Mouse (Mus musculus) MEL-GATA-1-ER (cell line): ENCODE measurements around the gene Rec8.

Source experiments
- DNase-seq: peaks from one replicate; pipeline ENCODE4 v3.0.0-alpha.2; 2012; ENCODE audit warnings: low read depth; ENCODE audit errors: extremely low read depth

Rec8 gene

DNA sequence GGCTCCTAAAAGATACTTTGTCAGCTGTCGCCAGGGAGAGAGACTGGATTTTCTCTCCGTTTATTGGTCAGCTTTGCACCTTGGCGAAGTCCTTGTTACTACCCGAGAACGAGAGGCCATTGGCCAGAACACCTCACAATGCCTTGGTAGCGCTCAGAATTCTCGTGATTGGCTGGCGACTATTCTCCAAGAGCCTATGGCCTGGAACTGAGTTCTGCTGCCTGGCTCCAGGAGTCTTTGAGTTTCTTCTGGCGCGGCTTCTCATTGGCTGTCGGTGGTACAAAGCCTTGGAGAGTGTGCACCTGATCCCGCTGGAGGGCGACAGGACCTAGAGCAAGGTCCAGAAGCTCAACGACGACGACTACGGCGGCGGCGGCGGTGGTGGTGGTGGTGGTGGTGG, at the start of gene Rec8:
Gene Rec8, plus strand, starts transcription at position 216 of the 400 bp plus-strand sequence.
- no peak for DNase-seq

DNA sequence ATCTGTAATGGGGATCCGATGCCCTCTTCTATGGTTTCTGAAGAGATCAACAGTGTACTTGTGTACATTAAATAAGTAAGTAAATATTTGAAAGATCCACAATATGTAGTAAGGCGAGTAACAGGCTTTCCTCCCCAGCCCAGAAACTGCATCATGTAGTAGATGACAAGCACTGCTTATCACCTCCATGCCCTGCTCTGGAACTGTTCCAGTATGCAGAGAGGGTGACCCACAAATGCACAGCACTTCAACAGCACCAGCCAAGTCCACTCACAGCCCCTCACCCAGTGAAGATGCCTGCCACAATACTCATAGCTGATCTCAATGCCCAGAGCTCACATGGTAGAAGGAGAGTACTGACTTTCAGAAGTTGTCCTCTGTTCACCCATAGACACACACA, 47.2 kb upstream of the Rec8 start:
- DNase-seq, result no peak

DNA sequence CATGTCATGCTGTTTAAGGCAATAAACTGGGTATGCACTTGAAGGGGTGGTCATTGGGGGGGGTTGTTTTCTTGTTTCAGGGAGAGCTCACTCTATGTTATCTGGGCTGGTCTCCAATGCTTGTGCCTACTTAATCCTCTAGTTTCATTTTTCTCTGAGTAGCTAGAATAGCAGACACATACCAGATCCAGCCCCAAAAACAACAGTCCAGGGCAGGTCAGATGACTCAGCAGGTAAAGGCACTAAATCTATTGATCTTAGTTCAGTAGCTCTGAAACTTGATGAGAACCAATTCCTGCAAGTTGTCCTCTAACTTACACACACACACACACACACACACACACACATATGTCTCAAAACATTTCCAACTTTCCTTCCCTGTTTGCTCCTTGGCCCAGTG, 46.1 kb upstream of the Rec8 start:
- no peak for DNase-seq

DNA sequence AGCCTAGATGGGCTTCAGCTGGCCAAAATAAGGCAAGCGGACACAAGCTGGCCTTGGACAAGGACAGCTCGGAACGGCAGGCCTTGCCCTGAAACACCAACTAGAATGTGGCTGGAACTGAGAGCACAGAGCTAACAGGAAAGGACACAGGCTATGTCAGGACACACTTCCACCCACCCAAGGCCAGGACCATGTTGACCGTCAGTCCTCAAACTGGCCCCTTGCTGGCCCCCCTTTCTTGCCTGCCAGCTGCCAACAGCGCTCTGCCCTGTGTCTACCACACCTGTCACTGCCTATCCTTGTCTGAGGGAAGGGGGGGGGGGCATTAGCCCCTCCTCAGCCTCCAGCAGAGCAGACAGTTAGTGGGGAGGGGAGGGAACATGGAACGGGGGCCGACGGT, 42.5 kb upstream of the Rec8 start, which contains the start of gene Fitm1:
Gene Fitm1, plus strand, starts transcription at position 316 of the 400 bp plus-strand sequence.
- no peak for DNase-seq

DNA sequence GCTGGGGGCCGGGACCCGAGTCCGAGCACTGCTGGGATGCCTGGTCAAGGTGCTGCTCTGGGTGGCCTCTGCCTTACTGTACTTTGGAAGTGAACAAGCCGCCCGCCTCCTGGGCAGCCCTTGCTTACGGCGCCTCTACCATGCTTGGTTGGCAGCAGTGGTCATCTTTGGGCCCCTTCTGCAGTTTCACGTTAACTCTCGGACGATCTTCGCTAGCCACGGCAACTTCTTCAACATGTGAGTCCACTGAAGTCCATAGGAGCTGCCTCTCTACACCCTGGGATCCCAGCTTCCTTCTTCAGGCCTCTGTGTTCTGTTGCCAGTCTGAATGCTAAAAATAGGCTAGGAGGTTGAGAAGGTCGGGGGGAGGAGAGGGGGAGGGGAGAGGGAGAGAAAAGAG, 42.1 kb upstream of the Rec8 start:
- DNase-seq, result no peak

DNA sequence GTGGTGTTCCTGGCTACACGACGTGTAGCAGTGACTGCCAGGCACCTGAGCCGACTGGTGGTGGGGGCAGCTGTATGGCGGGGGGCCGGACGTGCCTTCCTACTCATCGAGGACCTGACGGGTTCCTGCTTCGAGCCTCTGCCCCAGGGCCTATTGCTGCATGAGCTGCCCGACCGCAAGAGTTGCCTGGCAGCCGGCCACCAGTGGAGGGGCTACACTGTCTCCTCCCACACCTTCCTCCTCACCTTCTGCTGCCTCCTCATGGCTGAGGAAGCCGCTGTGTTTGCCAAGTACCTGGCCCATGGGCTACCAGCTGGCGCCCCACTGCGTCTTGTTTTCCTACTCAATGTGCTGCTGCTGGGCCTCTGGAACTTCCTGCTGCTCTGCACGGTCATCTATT, 41.5 kb upstream of the Rec8 start:
- no peak for DNase-seq

DNA sequence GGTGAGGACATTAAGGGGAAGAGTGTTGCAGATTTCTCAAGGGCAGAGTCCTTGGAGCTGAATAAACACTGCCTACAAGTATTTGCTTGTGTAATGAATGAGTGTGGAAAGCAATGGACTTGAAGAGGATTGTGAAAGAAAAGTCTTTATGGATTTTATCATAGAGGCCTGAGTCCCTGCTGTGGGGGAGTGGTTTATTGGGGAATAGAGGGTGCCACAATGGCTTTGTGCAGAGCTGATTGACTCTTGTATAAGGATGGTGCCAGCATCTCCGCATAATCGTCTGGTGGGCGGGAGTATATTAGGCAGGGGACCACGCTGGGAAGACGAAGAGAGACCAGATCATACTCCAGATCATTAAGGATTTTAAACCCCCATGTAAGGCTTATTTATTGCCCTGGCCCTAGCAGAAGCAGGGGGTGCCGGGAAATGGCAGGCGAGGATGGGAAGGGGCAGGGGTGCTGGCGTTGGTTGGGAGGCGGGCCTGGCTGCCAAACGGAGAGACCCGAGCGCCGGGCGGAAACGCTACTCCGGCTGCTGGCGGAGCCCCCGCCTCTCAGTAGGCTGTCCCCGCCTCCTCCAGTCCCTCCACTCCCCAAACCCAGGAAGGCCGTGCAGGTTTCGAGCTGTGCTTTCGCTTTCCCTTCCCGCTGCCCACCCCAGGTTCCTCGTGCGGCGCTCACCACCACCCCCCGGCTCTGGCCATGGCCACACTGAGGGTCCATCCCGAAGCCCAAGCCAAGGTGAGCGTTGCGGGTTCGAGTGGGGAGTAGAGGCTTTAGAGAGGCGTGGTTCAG, 39.8 kb upstream of the Rec8 start, which contains the start of gene Psme1:
Gene Psme1, plus strand, starts transcription at position 253 of the 797 bp plus-strand sequence.
- peak; percentile 58 for DNase-seq

DNA sequence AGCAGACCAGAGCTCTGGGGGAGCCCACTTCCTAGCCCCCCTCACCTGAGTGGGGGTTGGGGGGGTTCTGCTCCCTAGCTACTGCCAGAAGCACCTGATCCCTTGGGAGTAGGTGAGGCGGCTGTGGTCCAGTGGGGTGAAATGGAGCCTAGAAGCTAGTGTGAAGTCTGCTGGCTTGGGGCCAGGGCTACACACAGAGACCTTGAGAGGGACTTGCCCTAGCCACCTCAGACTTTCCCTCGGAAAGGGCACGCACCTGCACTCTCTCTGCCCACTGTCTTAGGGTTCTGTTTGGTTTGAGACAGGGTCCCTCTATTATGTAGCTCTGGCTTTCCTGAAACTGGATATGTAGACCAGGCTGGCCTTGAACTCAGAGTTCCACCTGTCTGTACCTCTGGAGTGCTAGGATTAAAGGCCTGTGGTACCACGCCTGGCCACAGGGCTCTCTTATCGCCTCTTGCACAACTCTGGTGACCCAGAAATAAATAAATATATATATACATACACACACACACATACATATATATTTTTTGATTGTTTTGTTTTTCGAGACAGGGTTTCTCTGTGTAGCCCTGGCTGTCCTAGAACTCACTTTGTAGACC, 39.1 kb upstream of the Rec8 start:
- no peak for DNase-seq

DNA sequence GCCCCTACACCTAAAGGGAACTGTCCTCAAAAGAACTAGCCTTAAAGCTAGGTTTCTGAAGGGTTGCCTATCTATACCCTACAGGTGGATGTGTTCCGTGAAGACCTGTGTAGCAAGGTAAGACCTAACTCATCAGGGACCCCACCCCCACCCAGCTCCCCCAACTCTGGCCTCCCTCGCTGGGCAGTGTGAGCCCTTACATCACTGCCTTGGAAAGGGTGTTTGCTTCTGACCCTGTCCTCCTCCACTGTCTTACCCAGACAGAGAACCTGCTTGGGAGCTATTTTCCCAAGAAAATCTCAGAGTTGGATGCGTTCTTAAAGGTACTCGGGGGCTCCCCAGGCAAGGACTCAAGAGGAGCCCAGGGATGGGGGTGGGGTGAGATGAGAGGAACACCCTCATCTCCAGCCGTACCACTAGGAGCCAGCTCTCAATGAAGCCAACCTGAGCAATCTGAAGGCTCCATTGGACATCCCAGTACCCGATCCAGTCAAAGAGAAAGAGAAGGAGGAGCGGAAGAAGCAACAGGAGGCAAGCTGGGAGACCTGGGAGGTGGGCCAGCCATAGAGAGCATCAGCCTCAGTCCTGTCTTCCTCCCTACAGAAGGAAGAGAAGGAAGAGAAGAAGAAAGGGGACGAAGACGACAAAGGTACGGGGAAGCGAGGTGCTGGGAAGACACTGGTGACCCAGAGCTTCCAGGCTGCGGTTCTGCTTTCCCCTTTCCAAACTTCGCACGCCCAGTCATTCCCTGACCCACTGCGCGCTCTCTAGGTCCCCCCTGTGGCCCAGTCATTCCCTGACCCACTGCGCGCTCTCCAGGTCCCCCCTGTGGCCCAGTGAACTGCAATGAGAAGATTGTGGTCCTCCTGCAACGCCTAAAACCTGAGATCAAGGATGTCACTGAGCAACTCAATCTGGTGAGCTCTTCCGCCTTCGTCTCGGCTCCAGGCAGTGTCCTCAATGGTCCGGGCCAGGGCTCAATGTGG, 38.0 kb upstream of the Rec8 start:
- no peak for DNase-seq

DNA sequence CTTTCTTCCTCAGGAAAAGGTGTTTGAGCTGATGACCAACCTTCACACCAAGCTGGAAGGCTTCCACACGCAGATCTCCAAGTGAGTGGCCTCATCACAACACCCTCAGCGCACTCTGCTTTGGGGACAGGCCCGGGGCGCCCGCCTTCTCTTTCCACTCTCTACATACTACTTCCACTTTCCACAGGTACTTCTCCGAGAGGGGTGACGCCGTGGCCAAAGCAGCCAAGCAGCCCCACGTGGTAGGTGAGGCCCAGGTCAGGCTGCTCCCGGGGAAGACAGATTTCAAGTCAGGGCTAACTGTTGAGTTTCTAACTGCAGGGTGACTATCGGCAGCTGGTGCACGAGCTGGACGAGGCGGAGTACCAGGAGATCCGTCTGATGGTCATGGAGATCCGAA, 37.1 kb upstream of the Rec8 start:
- DNase-seq, result no peak

DNA sequence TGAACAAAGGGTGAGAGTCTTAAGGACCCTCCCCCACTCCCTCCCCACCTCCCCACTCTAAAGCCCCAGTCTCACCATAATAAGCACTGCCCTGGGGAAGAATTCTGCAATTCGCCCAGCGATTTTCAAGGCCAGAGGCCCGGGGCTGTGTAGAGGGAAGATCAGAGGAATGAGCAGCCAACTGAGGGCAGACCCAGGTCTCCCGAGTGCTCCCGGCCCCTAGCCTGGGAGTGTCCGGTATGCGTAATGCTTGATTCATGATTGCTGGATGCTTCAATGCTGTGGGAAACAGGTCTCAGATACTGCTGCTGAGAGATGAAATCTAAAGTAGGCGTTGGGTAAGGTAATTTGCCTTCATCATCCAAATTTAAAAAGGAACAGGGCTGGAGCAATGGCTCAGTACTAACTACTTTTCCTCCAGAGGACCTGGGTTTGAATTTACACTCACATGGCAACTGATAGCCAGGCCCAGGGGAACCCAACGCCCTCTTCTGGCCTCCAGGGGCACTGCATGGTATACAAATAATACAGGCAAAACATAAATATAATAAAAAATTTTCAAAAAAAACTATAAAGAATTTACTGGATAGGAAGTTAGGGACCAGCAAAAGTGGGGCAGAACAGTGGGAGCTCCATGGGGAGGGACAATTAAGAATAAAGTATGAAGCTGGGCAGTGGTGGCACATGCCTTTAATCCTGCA, 35.7 kb upstream of the Rec8 start:
- DNase-seq, result peak; percentile 14

DNA sequence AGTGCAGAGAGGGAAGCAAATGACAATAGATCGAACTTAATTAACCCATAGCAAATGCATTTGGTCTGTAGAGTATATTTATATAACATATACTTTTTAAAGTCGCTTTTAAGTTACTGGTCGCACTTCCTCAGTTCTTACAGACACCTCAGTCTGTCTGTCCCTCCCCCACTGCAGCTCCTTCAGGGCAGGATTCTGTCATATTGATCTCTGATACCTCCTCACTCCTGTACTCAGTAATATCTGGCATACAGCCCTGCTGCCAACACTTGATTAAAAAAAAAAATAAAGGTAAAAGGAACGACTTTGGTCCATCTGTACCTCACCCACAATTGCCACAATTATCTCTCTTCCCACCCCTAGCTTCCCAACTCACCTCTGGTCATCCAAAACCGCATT, 33.5 kb upstream of the Rec8 start:
- DNase-seq, result no peak

DNA sequence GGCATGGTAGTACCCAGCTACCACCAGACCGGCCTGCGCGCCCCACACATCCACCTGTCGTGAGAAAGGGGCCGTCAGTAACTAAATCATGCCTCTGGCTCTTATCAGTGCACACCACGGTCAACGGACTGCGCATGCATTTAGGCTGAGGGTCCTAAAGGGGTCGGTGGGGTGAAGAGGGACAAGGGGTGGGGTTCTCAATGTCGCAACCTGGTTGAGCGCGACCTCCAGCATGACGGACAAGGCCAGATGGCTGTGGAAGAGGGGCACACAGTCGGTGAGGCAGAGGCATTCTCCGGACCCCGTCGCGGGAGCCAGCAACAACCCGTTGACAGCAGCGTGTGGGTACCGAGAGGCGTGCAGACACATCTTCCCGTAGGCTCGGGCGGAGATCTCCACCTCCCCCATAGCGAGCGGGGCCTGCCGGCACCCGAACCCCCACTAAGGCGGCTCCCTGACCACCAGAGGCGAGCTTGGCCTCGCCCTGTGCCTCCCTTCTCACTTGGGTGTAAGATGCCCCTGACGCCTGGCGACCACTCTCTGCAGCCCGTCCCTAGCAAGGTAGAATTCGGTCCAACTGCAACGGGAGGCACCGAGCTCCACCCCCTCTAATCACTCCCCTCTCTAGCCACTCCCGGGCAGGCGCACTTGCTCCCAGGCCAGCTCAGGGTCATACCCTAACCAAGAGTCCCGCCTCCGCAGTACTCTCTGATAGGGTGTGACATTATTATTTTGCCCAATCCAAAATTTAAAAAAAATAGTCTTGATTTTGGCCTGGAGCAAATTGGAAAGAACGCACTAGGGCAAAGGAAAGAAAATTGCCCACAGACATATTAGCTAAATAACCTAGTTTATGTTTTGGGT, 32.9 kb upstream of the Rec8 start, which contains the start of gene Emc9:
Gene Emc9, minus strand, starts transcription at position 601 of the 864 bp plus-strand sequence.
- peak; percentile 86 for DNase-seq

DNA sequence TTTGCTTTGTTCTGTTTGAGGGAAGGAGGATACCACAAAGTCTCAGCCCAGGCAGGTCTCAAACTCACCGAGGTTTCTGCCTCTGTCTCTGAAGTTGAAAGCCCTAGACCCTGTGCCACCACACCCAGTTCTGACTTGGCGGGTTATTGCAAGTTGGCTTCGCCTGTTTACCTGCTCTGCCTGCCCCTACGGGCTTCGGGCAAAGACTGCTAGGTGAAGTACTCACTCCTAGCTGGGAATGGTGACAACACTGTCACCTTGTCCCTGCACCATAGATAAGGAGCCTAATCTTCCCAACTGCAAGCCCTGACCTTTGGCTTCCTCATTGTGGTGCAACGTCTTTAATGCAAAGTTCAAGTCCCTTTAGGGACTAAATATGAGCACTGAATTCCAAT, 32.3 kb upstream of the Rec8 start:
- DNase-seq, result peak; percentile 57

DNA sequence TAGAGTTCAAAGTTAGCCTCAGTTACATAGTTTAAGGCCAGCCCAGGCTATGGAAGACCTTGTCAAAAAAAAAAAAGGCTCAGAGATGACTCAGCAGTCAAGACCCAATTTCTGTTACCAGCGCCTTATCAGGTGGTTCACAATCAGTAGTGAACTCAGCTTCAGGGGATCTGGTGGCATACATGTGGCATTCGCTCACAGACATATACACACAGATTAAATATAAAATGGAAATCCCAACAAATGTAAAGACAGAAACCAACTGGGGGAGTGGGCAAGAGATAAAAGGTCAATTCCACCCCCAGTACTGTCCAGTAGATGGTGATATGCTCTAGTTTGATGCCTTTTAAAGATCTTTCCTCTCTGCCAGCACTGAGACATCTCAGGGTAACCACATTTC, 31.7 kb upstream of the Rec8 start:
- DNase-seq, result peak; percentile 75

DNA sequence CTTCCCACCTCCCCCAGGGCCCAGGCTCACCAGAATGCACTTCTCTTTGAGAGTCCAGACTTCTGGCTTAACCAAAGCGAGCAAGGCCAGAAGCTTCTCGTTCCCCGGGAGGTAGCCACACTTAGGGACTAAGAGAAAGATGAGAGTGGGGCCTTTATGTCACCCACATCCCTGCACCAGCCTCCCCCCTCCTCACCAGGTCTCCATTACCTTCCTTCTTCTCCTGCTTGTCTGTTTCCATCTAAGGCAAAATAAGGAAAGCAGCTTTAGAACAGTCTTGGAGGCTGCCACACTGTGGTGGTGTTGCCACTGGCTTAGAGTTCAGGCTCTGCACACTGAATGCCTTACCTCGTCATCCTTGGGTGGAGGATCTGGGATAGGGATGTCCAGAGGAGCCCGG, 28.6 kb upstream of the Rec8 start:
- DNase-seq, result no peak

DNA sequence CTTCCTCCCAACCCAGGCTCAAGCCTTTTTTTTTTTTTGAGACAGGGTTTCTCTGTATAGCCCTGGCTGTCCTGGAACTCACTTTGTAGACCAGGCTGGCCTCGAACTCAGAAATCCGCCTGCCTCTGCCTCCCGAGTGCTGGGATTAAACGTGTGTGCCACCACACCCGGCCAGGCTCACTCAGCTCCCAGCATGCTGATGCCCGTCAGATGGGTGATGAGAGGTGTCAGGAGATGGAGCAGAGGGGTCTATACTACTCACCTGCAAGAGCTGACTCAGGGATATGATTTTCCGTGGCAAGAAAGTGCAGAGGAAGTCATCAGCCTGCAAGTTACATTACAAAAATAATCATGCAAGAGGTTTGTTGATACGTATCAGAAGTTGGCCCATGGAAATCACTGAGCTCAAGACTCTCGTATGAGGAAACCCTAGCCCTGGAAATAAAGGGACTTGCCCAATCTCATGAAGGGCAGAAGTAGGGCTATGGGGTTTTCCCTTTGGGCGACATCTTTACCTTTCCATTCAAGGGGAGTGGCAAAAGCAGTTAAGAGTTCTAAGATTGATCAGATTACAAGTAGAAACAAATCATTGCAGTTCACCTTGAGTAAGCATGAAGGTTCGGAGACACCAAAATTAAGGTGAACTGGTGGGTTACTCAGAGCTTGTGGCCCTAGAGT, 27.9 kb upstream of the Rec8 start:
- no peak for DNase-seq

DNA sequence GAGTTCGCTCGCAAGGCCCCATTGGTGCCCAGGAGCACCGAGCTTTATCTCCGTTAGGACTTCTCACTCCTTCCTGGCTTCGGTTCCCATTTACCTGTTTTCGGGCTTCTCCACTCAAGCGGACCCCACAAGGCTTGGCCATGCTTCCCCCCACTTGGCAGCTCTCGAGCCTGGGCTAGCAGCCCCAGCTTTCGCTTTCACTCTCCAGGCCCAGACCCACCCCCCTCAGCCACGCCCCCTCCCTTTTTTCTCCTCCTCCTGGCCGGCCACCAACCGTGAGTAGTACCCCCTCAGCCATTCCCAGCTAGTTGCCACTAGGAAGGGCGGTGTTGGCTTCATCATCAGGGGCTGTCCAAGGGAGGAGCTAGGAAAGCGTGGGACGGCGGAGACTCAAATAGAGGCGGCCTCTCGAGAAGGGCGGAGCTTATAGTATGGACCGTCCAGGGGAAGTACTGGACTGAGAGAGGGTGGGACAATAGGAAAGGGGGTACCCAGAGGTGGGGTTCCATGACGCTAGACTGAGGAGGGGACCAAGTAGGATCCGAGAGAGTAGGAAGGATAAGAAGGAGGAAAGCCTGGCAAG, 27.0 kb upstream of the Rec8 start, which contains the start of gene Psme2:
Gene Psme2, minus strand, starts transcription at position 366 of the 583 bp plus-strand sequence.
- peak; percentile 95 for DNase-seq

DNA sequence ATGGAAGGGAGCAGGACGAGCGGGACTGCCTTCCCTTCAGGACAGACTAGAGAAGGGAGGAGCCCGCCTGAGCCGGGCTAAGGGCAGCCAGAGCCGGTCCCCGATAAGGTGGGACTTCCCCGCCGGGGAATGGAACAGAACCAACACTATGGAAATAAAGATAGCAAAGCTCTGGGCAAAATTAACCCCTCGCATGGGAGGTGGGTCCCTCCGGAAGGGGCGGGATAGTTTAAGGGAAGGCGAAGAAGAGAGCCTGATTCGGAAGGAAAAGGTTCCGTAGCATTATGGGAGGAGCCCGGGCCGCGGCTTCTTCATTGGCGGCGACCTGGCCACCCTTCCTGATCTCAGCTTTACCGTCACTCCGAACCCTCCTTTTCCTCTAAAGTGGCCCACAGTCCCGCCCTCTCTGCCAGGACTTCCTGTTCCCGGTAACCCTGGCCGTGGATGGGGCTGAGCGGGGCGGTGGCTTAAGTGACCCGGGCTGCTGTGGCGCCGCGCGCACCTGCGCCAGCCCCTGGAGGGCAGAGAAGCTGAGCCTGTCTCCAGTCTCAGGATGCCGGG, 26.4 kb upstream of the Rec8 start, which contains the start of gene Rnf31:
Gene Rnf31, plus strand, starts transcription at position 378 of the 561 bp plus-strand sequence.
- peak; percentile 94 for DNase-seq
